Mouse (Mus musculus): ENCODE results near the gene Paip2b. TPM values are rescaled to one million over a fixed set of nuclear protein-coding genes. Genes with fewer than 3 reads are reported as not detected.

Paip2b gene
- polyA plus RNA-seq, 1 experiment from 2014 or later = 23.9 TPM

DNA sequence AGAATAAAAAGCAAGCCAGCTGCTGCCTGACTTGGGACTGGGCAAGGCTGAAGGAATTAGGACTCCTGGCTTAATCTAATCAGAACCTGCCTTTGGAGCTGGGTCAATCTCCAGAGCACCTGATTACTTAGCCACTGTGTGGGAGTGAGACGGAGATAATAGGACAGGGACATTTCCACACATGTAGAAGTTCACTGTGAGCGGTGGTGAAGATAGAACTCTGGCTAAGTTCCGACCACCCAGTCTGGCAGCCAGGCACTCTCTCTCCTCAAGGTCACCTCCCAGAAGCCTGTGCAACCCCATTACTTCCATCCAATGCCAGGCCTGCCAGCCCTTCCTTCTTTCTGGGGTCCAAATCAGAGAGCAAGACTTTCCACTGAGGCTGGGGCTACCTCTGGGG lies 64.6 kb downstream of the Paip2b start:
- peaks cover 35% of the 10 kb centered on the region for H3K27me3 ChIP-seq
- H3K4me3 ChIP-seq = no peak overlapping the region
- no peak overlapping the region for H3K9ac ChIP-seq
- H3K4me2 ChIP-seq = no peak overlapping the region
- no peak overlapping the region for H3K27ac ChIP-seq (replicated peaks)
- H3K9me3 ChIP-seq = no peaks in the 10 kb centered on the region
- peaks cover 45% of the 10 kb centered on the region for H3K36me3 ChIP-seq
- no peak for ATAC-seq (ENCODE audit: low read depth)
- WGBS = 94% methylated on average over 3 of the region's 3 CpGs
- peaks cover 11% of the 10 kb centered on the region for H3K4me1 ChIP-seq (replicated peaks)

DNA sequence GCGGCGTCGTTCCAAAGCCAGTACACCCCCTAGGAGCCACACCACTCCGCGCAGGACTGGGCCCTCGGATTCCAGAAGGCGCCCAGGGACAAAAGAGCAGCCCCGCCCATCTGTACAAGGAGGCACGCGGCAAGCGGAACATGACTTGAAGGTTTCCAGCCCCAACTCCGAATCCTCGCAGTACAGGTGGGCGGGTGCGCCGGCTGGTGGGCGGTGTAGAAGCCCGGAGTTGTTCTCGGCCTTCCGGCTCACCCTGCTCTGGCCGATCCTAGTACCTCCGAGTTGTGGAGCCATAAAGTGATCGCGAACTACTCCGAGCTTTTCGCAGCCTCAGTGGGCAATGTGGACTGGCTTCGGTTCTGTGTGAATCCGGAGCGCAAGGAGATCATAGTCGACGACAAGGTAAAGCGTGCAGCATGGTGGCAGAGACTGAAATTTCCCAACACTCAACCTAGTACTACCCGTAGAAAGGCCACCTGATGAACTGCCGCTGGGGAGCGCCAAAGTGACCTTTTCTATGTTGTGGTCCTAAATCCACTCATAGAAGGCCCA lies 68.6 kb downstream of the Paip2b start:
- Histone ChIP-seq H3K27me3 (peaks cover 69% of the 10 kb centered on the region), H3K9ac (0 out of 2 replicates have a peak overlapping the region, but pooled peaks have one; percentile 38), H3K4me1 (replicated peaks) (peaks cover 16% of the 10 kb centered on the region), H3K9me3 (no peaks in the 10 kb centered on the region), H3K27ac (replicated peaks) (no peak overlapping the region), H3K36me3 (peaks cover 7% of the 10 kb centered on the region), H3K4me3 (peak overlapping the region; percentile 23), H3K4me2 (peak overlapping the region; percentile 48)
- ATAC-seq (ENCODE audit: low read depth) = peak; percentile 45
- WGBS = 2% methylated on average over 35 of the region's 35 CpGs

DNA sequence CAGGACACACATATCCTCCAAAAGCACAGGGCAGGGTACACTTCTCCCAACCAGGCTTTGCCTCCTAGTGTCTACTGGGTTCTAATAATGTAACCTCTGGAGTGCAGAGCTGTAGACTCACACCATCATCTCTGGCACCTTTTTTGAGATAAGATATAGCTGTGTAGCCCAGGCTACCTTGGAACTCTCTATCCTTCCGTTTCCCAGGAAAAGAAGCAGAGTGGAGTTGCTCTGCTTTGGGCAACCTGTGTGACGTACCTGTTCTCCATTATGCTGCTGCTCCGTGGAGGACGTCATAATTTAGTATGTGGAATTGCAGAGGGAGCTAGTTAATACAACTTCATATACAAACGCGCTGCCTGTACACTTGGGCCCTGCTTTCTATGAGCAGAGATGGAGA lies 69.2 kb downstream of the Paip2b start, which contains the start of gene Ankrd53:
Gene Ankrd53 (plus strand): TSS at position 301 of the 400 bp plus-strand sequence.
- peaks cover 18% of the 10 kb centered on the region for H3K4me1 ChIP-seq (replicated peaks)
- H3K36me3 ChIP-seq = 0 out of 2 replicates have a peak, but pooled peaks cover 3% of the 10 kb centered on the region
- no peaks in the 10 kb centered on the region for H3K9me3 ChIP-seq
- peak within 1 kb of the TSS; percentile 23 for H3K4me3 ChIP-seq
- H3K27ac ChIP-seq (replicated peaks) = no peak within 1 kb of the TSS
- H3K27me3 ChIP-seq = peaks cover 75% of the 10 kb centered on the region
- 0 out of 2 replicates have a peak within 1 kb of the TSS, but pooled peaks have one; percentile 38 for H3K9ac ChIP-seq
- peak within 1 kb of the TSS; percentile 48 for H3K4me2 ChIP-seq
- WGBS = 19% methylated on average over 6 of the region's 6 CpGs
- no peak for ATAC-seq (ENCODE audit: low read depth)

DNA sequence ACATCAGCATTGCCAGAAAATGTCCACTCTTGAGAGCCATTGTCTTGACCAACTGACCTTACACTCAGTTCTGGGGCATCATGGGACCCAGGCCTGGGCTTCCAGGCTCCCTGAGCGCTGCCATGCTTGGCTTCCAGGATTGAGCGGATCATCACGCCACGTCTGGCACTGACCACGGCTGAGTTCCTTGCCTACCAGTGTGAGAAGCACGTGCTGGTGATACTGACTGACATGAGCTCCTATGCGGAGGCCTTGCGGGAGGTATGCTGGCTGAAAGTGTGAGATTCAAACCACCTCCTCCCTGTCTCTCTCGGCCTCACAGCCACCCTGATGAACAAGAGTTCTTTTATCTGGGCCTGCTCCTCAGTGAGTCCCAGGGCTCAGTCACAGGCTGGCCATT lies 75.5 kb downstream of the Paip2b start:
- Histone ChIP-seq H3K9ac (no peak overlapping the region), H3K4me3 (no peak overlapping the region), H3K36me3 (no peaks in the 10 kb centered on the region), H3K4me2 (no peak overlapping the region), H3K9me3 (no peaks in the 10 kb centered on the region), H3K4me1 (replicated peaks) (peaks cover 7% of the 10 kb centered on the region), H3K27ac (replicated peaks) (no peak overlapping the region), H3K27me3 (peaks cover 81% of the 10 kb centered on the region)
- 75% methylated on average over 9 of the region's 9 CpGs for WGBS
- no peak for ATAC-seq (ENCODE audit: low read depth)

Other genes starting within 250 kb of the Paip2b start
- not detected in 2 replicates for gene Clec4f, start 175.6 kb downstream of the Paip2b start, polyA plus RNA-seq (2015; fragmentation: Nextera tagmentation; extraction: Ambion mirVana)
- gene Cd207, start 153.9 kb downstream of the Paip2b start, polyA plus RNA-seq (2015; fragmentation: Nextera tagmentation; extraction: Ambion mirVana) = not detected in 2 replicates
- 0.15 TPM in 1 of 2 replicates, not detected in the other for gene Vax2, start 120.5 kb downstream of the Paip2b start, polyA plus RNA-seq (2015; fragmentation: Nextera tagmentation; extraction: Ambion mirVana)
- gene Atp6v1b1, start 88.8 kb downstream of the Paip2b start, polyA plus RNA-seq (2015; fragmentation: Nextera tagmentation; extraction: Ambion mirVana) = not detected in 2 replicates
- gene Ankrd53, start 69.1 kb downstream of the Paip2b start, polyA plus RNA-seq (2015; fragmentation: Nextera tagmentation; extraction: Ambion mirVana) = not detected in 2 replicates
- 66.4 and 66.7 TPM in 2 replicates for gene Tex261, start 55.9 kb downstream of the Paip2b start, polyA plus RNA-seq (2015; fragmentation: Nextera tagmentation; extraction: Ambion mirVana)
- gene Nagk, start 36.8 kb downstream of the Paip2b start, polyA plus RNA-seq (2015; fragmentation: Nextera tagmentation; extraction: Ambion mirVana) = 86.3 and 91.3 TPM in 2 replicates
- gene Zfp638, start 35.4 kb upstream of the Paip2b start, polyA plus RNA-seq (2015; fragmentation: Nextera tagmentation; extraction: Ambion mirVana) = 77.2 and 84.7 TPM in 2 replicates
- gene Dysf, start 176.8 kb upstream of the Paip2b start, polyA plus RNA-seq (2015; fragmentation: Nextera tagmentation; extraction: Ambion mirVana) = 5.6 and 6.4 TPM in 2 replicates

Data from neural tube, embryonic 13.5 days (tissue).